Mouse (Mus musculus): Measurements from ENCODE around the gene Agap1.

DNA sequence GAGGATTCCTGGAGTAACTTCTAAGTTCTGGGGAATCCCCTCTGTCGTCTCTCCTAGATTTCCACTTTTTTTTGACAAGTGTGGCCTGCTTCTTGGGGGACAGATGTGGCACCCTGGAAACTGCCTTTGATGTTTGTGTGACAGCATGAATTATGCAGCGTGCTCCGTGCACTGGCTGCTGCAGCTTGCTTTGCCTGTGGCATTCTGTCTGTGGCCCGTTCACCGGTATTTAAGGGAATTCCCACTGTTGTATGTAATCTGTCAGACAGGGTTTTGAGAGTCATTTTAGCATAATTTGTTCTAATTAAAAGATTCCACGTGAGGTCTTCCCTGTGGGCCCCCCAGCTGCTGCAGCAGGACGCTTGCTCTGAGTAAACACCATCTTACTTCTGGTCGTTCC lies 312.3 kb downstream of the Agap1 start:
- TF ChIP-seq POLR2A (IDR thresholded peaks at IDR 0.05; ENCODE audit: low read depth, low read length) (no peak), CTCF (conservative IDR thresholded peaks at IDR 0.05; ENCODE audit: insufficient read depth, insufficient read length, low read depth, low read length) (no peak)

All from kidney, adult 2 months (tissue).